Mouse (Mus musculus) CH12.LX (cell line): Measurements from ENCODE around the gene Fgfr2. TPM values are rescaled to one million over a fixed set of nuclear protein-coding genes. Genes with fewer than 3 reads are reported as not detected.

Source experiments
- DNase-seq: peaks from one replicate; pipeline ENCODE4 v3.0.0-alpha.2; 2013; ENCODE audit errors: extremely low read depth
- H3K27ac ChIP-seq: 2 replicates; pipeline ENCODE4 v1.5.1; 2012; ENCODE audit warnings: low read depth, mild to moderate bottlenecking, control low read depth, moderate library complexity; ENCODE audit not compliant: insufficient read depth
- H3K27me3 ChIP-seq: replicated peaks from 2 replicates; pipeline ENCODE3; 2012; ENCODE audit warnings: inconsistent platforms
- H3K36me3 ChIP-seq, 2 experiments: replicated peaks in 1 of 2; 2 replicates each; pipeline versions ENCODE3 to v1.6.1; 2012; ENCODE audit warnings: inconsistent platforms in 1 of 2, low read length in 1 of 2, mild to moderate bottlenecking in 1 of 2, mixed read lengths in 1 of 2, moderate library complexity in 1 of 2; ENCODE audit not compliant: control insufficient read depth in 1 of 2, insufficient read depth in 1 of 2
- H3K4me1 ChIP-seq, 2 experiments: 2 replicates each; pipeline ENCODE4 v1.6.1; 2012; ENCODE audit warnings: inconsistent platforms in 1 of 2, moderate library complexity in 1 of 2; ENCODE audit not compliant: insufficient read depth in 2 of 2, control insufficient read depth in 1 of 2
- H3K4me2 ChIP-seq: 2 replicates; pipeline ENCODE4 v1.6.1; 2012; ENCODE audit warnings: low read depth, mild to moderate bottlenecking, control low read depth; ENCODE audit not compliant: poor library complexity, insufficient read depth, severe bottlenecking
- H3K4me3 ChIP-seq, 3 experiments: fragments of 150-350 bp in 1 of 3; sonication (generic) in 1 of 3; replicated peaks in 1 of 3; 2 replicates each; pipeline versions ENCODE3 to v1.5.1; 2011 to 2012; ENCODE audit warnings: low read depth in 2 of 3, low read length in 2 of 3, mild to moderate bottlenecking in 2 of 3, moderate library complexity in 2 of 3, control low read depth in 1 of 3, improper control_type of control experiment in 1 of 3, inconsistent platforms in 1 of 3, mixed read lengths in 1 of 3; ENCODE audit not compliant: poor library complexity in 1 of 3
- H3K79me2 ChIP-seq: replicated peaks from 2 replicates; pipeline ENCODE4 v1.6.1; 2012; ENCODE audit warnings: mild to moderate bottlenecking, moderate library complexity; ENCODE audit not compliant: control insufficient read depth, poor library complexity, insufficient read depth, severe bottlenecking; ENCODE audit errors: extremely low read depth
- H3K9ac ChIP-seq: 2 replicates; pipeline ENCODE4 v1.6.1; 2012; ENCODE audit warnings: low read depth, mild to moderate bottlenecking, control low read depth, moderate library complexity; ENCODE audit not compliant: insufficient read depth
- H3K9me3 ChIP-seq: replicated peaks from 2 replicates; pipeline ENCODE3; 2012; ENCODE audit warnings: low read length, inconsistent platforms, mixed read lengths
- CHD2 ChIP-seq: IDR thresholded peaks from 2 replicates; pipeline ENCODE4 v1.6.1; 2011; ENCODE audit warnings: low read length, improper control_type of control experiment
- CTCF ChIP-seq, 2 experiments: IDR thresholded peaks in 1 of 2; conservative IDR thresholded peaks in 1 of 2; 2 replicates each; pipeline ENCODE4 v1.5.1; 2011 to 2012; ENCODE audit warnings: low read depth in 2 of 2, low read length in 2 of 2, improper control_type of control experiment in 1 of 2, inconsistent platforms in 1 of 2, mild to moderate bottlenecking in 1 of 2, moderate library complexity in 1 of 2
- E2F4 ChIP-seq: IDR thresholded peaks from 2 replicates; pipeline ENCODE4 v1.6.1; 2011; ENCODE audit warnings: low read depth, low read length, improper control_type of control experiment; ENCODE audit not compliant: insufficient replicate concordance
- GABPA ChIP-seq: IDR thresholded peaks from 2 replicates; pipeline ENCODE4 v1.6.1; 2012; ENCODE audit warnings: low read depth, low read length, improper control_type of control experiment, inconsistent platforms; ENCODE audit not compliant: insufficient replicate concordance
- JUN ChIP-seq: IDR thresholded peaks from 2 replicates; pipeline ENCODE4 v1.6.1; 2011; ENCODE audit warnings: low read depth, mild to moderate bottlenecking, low read length, improper control_type of control experiment, moderate library complexity; ENCODE audit not compliant: insufficient read depth
- MAFK ChIP-seq: IDR thresholded peaks from 2 replicates; pipeline ENCODE4 v1.6.1; 2011; ENCODE audit warnings: low read length, improper control_type of control experiment; ENCODE audit not compliant: insufficient replicate concordance
- MAZ ChIP-seq: IDR thresholded peaks from 2 replicates; pipeline ENCODE4 v1.6.1; 2012; ENCODE audit warnings: low read depth, mild to moderate bottlenecking, inconsistent platforms, low read length, improper control_type of control experiment, moderate library complexity
- MXI1 ChIP-seq: IDR thresholded peaks from 2 replicates; pipeline ENCODE4 v1.6.1; 2011; ENCODE audit warnings: mild to moderate bottlenecking, low read depth, low read length, improper control_type of control experiment
- MYC ChIP-seq: IDR thresholded peaks from 2 replicates; pipeline ENCODE4 v1.6.1; 2011; ENCODE audit warnings: low read depth, mild to moderate bottlenecking, improper control_type of control experiment, low read length
- NELFE ChIP-seq: IDR thresholded peaks from 2 replicates; pipeline ENCODE4 v1.6.1; 2011; ENCODE audit warnings: low read depth, low read length, improper control_type of control experiment
- NRF1 ChIP-seq: IDR thresholded peaks from 2 replicates; pipeline ENCODE4 v1.6.1; 2014; ENCODE audit warnings: low read depth, mild to moderate bottlenecking, inconsistent platforms, low read length, improper control_type of control experiment, moderate library complexity
- POLR2A ChIP-seq: IDR thresholded peaks from 2 replicates; pipeline ENCODE4 v1.6.1; 2011; ENCODE audit warnings: low read depth, mild to moderate bottlenecking, improper control_type of control experiment, low read length
- POLR2AphosphoS2 ChIP-seq: IDR thresholded peaks from 2 replicates; pipeline ENCODE4 v1.6.1; 2011; ENCODE audit warnings: low read depth, low read length, improper control_type of control experiment
- RCOR1 ChIP-seq: conservative IDR thresholded peaks from 2 replicates; pipeline ENCODE4 v1.6.1; 2012; ENCODE audit warnings: low read depth, mild to moderate bottlenecking, inconsistent platforms, low read length, improper control_type of control experiment
- USF1 ChIP-seq: IDR thresholded peaks from 2 replicates; pipeline ENCODE4 v1.6.1; 2014; ENCODE audit warnings: low read depth, mild to moderate bottlenecking, inconsistent platforms, low read length, improper control_type of control experiment
- USF2 ChIP-seq: conservative IDR thresholded peaks from 2 replicates; pipeline ENCODE4 v1.6.1; 2011; ENCODE audit warnings: low read depth, low read length, improper control_type of control experiment
- ZC3H11A ChIP-seq: IDR thresholded peaks from 2 replicates; pipeline ENCODE4 v1.6.1; 2012; ENCODE audit warnings: low read depth, mild to moderate bottlenecking, inconsistent platforms, low read length, improper control_type of control experiment
- ZKSCAN1 ChIP-seq: IDR thresholded peaks from 2 replicates; pipeline ENCODE4 v1.6.1; 2012; ENCODE audit warnings: low read depth, inconsistent platforms, low read length, improper control_type of control experiment, borderline replicate concordance
- ZMIZ1 ChIP-seq: IDR thresholded peaks from 2 replicates; pipeline ENCODE4 v1.6.1; 2012; ENCODE audit warnings: low read depth, mild to moderate bottlenecking, inconsistent platforms, low read length, improper control_type of control experiment
- ZNF384 ChIP-seq: IDR thresholded peaks from 2 replicates; pipeline ENCODE4 v1.6.1; 2012; ENCODE audit warnings: low read depth, low read length, improper control_type of control experiment, inconsistent platforms
- dilution Hi-C: fragments of 300-500 bp; cut with MboI; formaldehyde crosslinking; loops from 2 replicates; pipeline ENCODE4 v1.14.3; 2020; ENCODE audit warnings: low sequenced_read_pairs; ENCODE audit not compliant: extremely low pct_unique_long_range_greater_than_20kb, extremely low pct_ligation_motif_present
- in situ Hi-C: fragments of 300-500 bp; cut with MboI; formaldehyde crosslinking; loops from 3 replicates; pipeline ENCODE4 v1.14.3; 2019; ENCODE audit warnings: low sequenced_read_pairs, low pct_ligation_motif_present, low pct_unique_long_range_greater_than_20kb, mixed read lengths
- polyA plus RNA-seq: library from polyadenylated mRNA; unstranded; fragments of >175 nt; gene quantifications from 2 replicates; pipeline ENCODE4 v1.2.1, GENCODE M21; 2012; ENCODE audit warnings: low read depth; ENCODE audit not compliant: insufficient read length
- total RNA-seq, 2 experiments: library from RNA; depleted of rRNA; stranded (reverse); fragments of 300-350 nt in 1 of 2; fragments of >200 nt in 1 of 2; gene quantifications; 2 replicates each; pipeline ENCODE4 v1.2.3; 2012 to 2014

Gene Fgfr2
- total and polyA plus RNA-seq, 3 experiments: not detected

DNA sequence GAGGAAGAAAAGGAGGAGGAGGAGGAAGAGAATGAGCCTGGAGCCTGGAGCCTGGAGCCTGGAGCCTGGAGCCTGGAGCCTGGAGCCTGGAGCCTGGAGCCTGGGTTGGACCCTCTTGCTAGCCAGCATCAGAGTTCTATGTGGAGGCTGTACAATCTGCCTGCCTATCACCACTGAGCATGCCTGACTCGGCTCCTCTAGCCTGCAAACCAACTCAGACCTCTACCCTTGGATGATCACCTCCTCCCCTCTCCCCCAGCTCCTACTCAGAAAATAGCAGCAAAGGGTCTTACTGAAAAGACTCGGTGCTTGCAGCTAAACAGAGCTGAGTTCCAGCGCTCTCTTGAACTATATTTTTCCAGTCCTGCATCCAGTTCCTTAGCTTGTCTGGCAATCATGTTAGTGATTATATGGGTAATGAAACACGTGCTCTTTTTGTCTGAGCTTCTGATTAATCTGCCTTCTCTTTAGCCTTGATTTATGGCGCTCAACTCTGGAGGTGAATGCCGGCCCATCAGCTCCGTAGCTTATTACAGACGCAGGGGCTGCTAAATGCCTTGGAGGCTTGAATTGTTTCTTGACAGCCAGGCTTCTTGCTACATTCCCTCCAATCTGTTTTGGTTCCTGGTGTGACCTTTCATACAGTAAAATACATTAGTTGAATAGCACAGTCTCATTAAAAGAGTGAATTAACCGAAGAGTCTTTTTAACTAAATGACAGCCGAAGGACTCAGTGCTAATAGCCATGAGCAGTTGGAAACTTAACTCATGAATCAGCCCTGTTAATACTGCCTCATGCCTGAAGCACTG, 1345.5 kb downstream of the Fgfr2 start:
- Histone ChIP-seq H3K27me3 (peaks cover 90% of the 10 kb centered on the region), H3K27ac (no peak overlapping the region), H3K36me3 (no peaks in the 10 kb centered on the region), H3K79me2 (no peaks in the 10 kb centered on the region), H3K9ac (no peak overlapping the region), H3K9me3 (no peaks in the 10 kb centered on the region), H3K4me2 (no peak overlapping the region), H3K4me3 (no peak overlapping the region), H3K4me1 (no peaks in the 10 kb centered on the region)
- no peak for TF ChIP-seq CTCF (conservative IDR thresholded peaks at IDR 0.05 in 1 of 2, IDR thresholded peaks at IDR 0.05 in 1 of 2; ENCODE audit: low read depth in 2 of 2, low read length in 2 of 2)
- no peak for TF ChIP-seq ZC3H11A
- TF ChIP-seq JUN: no peak
- TF ChIP-seq POLR2A: no peak
- TF ChIP-seq RCOR1: no peak
- no peak for TF ChIP-seq MXI1
- no peak for TF ChIP-seq USF2
- TF ChIP-seq NRF1: no peak
- no peak for TF ChIP-seq ZMIZ1
- no peak for TF ChIP-seq USF1
- no peak for TF ChIP-seq ZNF384
- no peak for TF ChIP-seq CHD2
- TF ChIP-seq MYC: no peak
- TF ChIP-seq NELFE: no peak
- TF ChIP-seq ZKSCAN1: no peak
- TF ChIP-seq MAZ: no peak
- no peak for TF ChIP-seq MAFK
- no peak for TF ChIP-seq GABPA
- TF ChIP-seq POLR2AphosphoS2: no peak
- DNase-seq: no peak
- in situ Hi-C loops (loop anchor here (25.0 kb wide), 1 partner anchor 240 kb away; the partner anchor contains the start of genes Hmx2 and Hmx3), dilution Hi-C loops (no loop called here)

DNA sequence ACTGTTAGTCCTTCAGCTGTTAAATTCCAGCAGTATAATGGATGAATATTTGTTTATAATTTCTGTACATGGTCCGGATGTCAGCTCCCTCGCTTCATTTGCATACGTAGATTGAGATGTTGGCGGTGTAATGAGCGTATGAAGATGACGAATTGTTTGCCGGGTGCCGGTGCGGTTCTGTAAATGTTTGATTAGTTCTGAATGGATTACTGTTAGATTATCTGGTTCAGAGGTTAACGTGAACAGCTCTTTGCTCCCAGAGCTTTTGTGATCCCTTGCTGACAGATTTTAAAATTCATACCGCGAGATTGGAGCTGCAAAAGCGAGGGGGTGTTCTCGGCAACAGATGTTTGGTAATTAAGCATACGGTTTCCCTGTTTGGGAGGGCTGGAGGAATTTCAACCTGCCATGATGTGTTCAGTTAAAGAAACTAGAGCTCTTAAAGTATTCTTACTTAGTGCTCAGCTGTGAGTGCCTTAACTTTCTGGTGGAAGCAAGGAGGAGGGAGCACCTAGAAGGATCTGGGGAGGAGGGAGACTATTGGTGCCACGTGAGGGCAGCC, 1346.9 kb downstream of the Fgfr2 start:
- dilution Hi-C loops: no loop called here
- no peak for DNase-seq
- H3K79me2 ChIP-seq: no peaks in the 10 kb centered on the region
- H3K9ac ChIP-seq: no peak overlapping the region
- H3K4me1 ChIP-seq: no peaks in the 10 kb centered on the region
- in situ Hi-C loops: loop anchor here (25.0 kb wide), 1 partner anchor 239 kb away; the partner anchor contains the start of genes Hmx2 and Hmx3
- no peaks in the 10 kb centered on the region for H3K9me3 ChIP-seq
- H3K27ac ChIP-seq: no peak overlapping the region
- H3K4me3 ChIP-seq: no peak overlapping the region
- no peak overlapping the region for H3K4me2 ChIP-seq
- H3K27me3 ChIP-seq: peaks cover 90% of the 10 kb centered on the region
- no peaks in the 10 kb centered on the region for H3K36me3 ChIP-seq
- TF ChIP-seq ZC3H11A (no peak), E2F4 (no peak)
